Mouse (Mus musculus): ENCODE measurements around the gene Cyp2u1. TPM values are rescaled to one million over a fixed set of nuclear protein-coding genes. Genes with fewer than 3 reads are reported as not detected.

Cyp2u1 gene
- polyA plus RNA-seq (2015; fragmentation: Nextera tagmentation; extraction: Ambion mirVana): 0.79 and 1.5 TPM in 2 replicates

GRCm38 (mm10) chr3:131302452-131303319, at the start of gene Cyp2u1:
Cyp2u1 (minus strand) TSS chr3:131303227.

GRCm38 (mm10) chr3:131271559-131272373, 31.3 kb downstream of the Cyp2u1 start, which contains the start of gene Hadh:
Hadh (minus strand) TSS chr3:131272101.

Other genes with a start within 250 kb of the Cyp2u1 start
- 2.3 and 3.1 TPM in 2 replicates for gene Lef1, start 192.8 kb downstream of the Cyp2u1 start, polyA plus RNA-seq (2015; fragmentation: Nextera tagmentation; extraction: Ambion mirVana)
- gene Hadh, start 31.1 kb downstream of the Cyp2u1 start, polyA plus RNA-seq (2015; fragmentation: Nextera tagmentation; extraction: Ambion mirVana): 41.3 and 42.4 TPM in 2 replicates
- 4.8 and 6.8 TPM in 2 replicates for gene Sgms2, start 188.2 kb upstream of the Cyp2u1 start, polyA plus RNA-seq (2015; fragmentation: Nextera tagmentation; extraction: Ambion mirVana)

Data from spleen, postnatal 0 days (tissue).